Mouse (Mus musculus) testis, adult 2 months (tissue): ENCODE measurements at regions not wholly inside any gene's neighbourhood (a gene's known extent, or its start where the extent isn't known, plus 50 kb on each side); places are given as distances from the start of the nearest gene placed in this dataset.

Source experiments
- CTCF ChIP-seq: fragments of 200-500 bp; IDR thresholded peaks from 2 replicates; pipeline ENCODE4 v1.5.1; 2012; ENCODE audit warnings: low read depth, mild to moderate bottlenecking, inconsistent platforms, low read length, moderate library complexity; ENCODE audit not compliant: control insufficient read depth, insufficient read depth, insufficient replicate concordance
- POLR2A ChIP-seq: fragments of 200-500 bp; IDR thresholded peaks from 2 replicates; pipeline ENCODE4 v1.6.1; 2012; ENCODE audit warnings: low read depth, mild to moderate bottlenecking, inconsistent platforms, low read length, moderate library complexity; ENCODE audit not compliant: control insufficient read depth

GRCm38 (mm10) chr1:183624266-183624665, 206.3 kb downstream of the Hhipl2 start:
- TF ChIP-seq CTCF (no peak), POLR2A (no peak)
